Mouse (Mus musculus) adrenal gland, postnatal 36 days (tissue): ENCODE data around the gene Ing3. TPM values are rescaled to one million over a fixed set of nuclear protein-coding genes. Genes with fewer than 3 reads are reported as not detected.
A peak's percentile ranks its signal among the peaks of the same experiment; 100 is the strongest.

ENCODE experiments used
- DNase-seq, 2 experiments: peaks; one replicate each; pipeline ENCODE4 v3.0.0; 2021; ENCODE audit warnings: mixed read lengths in 1 of 2
- total RNA-seq, 2 experiments: library from RNA; stranded (reverse); gene quantifications; 2 replicates each; pipeline ENCODE4 v1.2.3; 2021

Ing3 gene
- total RNA-seq, 2 experiments from 2014 or later: 19.1 to 25.2 TPM

- DNase-seq: peak in 1 of 2 experiments; percentile 46
These were observed 70.3 kb downstream of the Ing3 start for GRCm38 (mm10) chr6:22019637-22020036.

- no peak for DNase-seq
These were observed 71.3 kb downstream of the Ing3 start for GRCm38 (mm10) chr6:22020696-22021095.

- DNase-seq: no peak
These were observed 71.9 kb downstream of the Ing3 start for GRCm38 (mm10) chr6:22021315-22021714.

GRCm38 (mm10) chr6:22024168-22024567, 74.8 kb downstream of the Ing3 start:
- no peak for DNase-seq

Other genes starting within 250 kb of the Ing3 start
- 100 to 1,000 TPM; 156 to 182 TPM for gene Tspan12, start 97.1 kb upstream of the Ing3 start, total RNA-seq
- 10 to 100 TPM; 34.3 to 43.2 TPM for gene Cped1, start 36.3 kb downstream of the Ing3 start, total RNA-seq